Mouse (Mus musculus): ENCODE measurements around the gene Clec4n.
"Not testable (repeated sequence)": the region's sequence is repeated elsewhere in the genome, so short reads cannot be mapped to it uniquely, and the experiment has no call there.

Gene Clec4n

DNA sequence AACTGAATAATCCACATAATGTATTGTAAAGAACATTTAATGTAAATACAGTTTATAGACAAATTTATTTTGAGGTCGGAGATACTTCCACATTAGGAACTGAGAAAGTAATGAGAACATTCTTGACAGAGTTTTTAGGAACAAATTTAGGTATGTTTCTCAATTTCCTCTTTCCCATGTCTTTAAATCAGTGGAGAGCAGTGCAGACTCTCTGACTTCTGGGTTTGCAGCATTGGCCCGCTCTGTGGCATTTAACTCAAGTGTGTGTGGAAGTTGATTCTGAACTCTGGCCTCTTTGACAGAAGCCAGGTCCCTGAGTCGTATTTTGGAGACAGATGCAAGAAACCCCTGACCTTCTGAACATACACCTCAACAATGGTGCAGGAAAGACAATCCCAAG is at the start of gene Clec4n:
Clec4n (plus strand) TSS at position 200 of the 400 bp plus-strand sequence.
- DNase-seq: no peak

DNA sequence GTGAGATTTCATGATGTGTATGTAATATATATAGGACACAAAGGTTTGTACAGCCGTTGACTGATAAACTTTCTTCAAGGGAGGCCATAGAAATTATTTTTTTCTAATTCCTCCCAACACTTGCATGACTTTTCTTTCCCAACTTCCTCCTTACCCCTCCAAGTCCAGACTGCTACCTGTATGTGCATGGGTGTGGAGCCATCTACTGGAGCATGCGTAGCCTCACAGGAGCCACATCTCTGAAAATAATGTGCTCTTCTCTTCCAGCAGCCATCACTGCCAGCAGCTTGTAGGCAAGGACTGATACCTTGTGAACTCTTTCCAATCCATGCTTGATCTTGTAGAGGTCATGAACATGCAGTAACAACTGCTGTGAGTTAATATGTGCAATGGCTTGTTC is 44.8 kb upstream of the Clec4n start:
- DNase-seq: not testable (repeated sequence)

- no peak for DNase-seq
Measured at GRCm38 (mm10) chr6:123207187-123208076, 22.2 kb upstream of the Clec4n start.

DNA sequence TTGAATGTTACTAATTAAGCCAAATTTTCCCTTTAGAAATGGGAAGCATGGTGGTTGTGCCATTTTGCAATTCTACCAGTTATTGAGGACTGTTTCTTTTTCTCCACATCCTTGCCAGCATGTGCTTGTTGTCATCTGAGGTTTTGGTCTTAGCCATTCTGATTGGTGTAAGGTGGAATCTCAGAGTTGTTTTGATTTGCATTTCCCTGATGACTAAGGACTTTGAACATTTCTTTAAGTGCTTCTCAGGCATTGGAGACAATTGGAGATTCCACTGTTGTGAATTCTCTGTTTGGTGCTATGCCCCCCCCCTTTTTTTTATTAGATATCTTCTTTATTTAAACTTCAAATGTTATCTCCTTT is 21.6 kb upstream of the Clec4n start:
- DNase-seq: not testable (repeated sequence)

GRCm38 (mm10) chr6:123211726-123212125 is 17.9 kb upstream of the Clec4n start:
- no peak for DNase-seq

DNA sequence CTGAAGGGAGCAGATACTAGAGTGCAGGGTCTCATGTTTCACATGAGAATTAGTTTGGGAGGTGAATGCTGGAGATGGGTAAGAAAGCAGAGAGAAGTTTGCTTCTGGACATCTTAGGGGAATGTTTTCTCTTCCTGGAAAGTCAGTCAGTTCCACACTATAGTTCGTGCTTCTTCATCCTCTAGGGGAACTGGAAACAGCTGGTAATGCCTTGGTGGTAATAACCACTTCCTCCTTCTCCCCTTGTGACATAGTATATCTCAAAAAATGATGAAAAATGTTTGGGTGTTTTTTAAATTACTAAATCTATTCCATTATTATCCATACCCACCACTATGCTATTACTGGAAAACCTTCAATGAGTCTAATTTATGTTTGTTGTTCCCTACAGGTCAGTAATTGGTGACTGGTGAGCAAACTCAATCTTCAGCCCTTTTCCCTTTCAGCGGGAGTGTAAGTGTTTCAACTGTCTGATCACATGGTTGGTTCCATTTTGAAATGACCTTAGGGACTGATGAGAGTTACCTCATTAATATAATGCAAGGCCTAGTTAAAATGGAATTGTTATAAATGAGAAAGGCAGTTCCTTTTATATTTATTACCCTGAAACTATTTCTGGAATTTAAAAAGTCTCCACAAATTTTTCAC is 2.0 kb upstream of the Clec4n start:
- no peak for DNase-seq

- DNase-seq: no peak
Measured at GRCm38 (mm10) chr6:123231149-123231548, 1.5 kb downstream of the Clec4n start.

DNA sequence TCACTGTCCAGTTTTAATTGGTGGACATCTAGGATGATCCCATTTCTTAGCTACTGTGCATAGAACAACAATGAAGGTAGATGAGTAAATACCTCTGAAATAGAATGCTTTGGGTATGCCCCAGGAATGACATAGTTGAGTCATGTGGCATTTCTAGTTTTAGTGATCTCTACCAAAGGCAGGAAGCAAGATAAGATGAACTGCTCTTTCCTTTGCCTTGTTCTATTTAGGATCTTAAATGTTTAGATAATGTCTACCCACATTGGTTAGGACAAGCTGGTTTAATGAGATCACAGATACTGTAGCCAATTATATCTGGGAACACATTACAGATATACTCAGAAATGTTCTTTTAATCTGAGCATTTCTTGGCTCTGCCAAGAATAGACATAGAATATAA is 7.9 kb downstream of the Clec4n start:
- DNase-seq: no peak

DNA sequence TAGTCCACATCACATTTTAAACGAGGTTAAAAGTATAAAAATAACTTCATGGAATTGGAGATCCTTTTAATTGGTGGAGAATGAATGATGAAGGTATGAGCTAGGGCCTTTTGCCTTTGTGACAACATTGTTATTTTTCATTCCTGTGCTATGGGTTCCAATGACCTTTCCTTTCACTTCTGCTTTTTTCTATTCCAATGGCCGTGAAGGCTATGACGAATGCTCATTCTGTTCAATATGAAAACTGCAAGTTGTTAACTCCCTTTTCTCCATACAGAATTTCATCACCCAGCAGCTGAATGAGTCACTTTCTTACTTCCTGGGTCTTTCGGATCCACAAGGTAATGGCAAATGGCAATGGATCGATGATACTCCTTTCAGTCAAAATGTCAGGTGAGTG is 14.6 kb downstream of the Clec4n start:
- DNase-seq: no peak

- not testable (repeated sequence) for DNase-seq
Measured at GRCm38 (mm10) chr6:123248862-123249261, 19.2 kb downstream of the Clec4n start.

GRCm38 (mm10) chr6:123252735-123253134 is 23.1 kb downstream of the Clec4n start:
- no peak for DNase-seq

DNA sequence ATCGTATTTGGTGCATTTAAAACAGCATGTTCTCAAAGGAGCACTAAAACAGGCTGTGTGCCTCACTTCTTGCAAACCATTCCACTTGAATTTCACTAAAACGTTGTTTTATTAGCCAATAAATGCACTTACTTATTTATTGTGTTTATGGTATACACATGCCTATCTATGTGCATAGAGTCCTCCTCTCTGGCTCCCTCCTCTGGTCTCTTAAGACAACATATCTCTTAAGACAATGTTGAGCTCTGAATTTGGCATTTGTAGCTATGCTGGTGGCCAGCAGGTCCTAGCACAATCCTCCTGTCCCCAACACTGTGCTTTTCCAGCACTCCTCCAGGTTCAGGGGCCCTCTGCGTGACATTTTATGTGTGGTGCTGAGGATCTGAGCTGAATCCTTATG is 29.3 kb downstream of the Clec4n start:
- DNase-seq: no peak

DNA sequence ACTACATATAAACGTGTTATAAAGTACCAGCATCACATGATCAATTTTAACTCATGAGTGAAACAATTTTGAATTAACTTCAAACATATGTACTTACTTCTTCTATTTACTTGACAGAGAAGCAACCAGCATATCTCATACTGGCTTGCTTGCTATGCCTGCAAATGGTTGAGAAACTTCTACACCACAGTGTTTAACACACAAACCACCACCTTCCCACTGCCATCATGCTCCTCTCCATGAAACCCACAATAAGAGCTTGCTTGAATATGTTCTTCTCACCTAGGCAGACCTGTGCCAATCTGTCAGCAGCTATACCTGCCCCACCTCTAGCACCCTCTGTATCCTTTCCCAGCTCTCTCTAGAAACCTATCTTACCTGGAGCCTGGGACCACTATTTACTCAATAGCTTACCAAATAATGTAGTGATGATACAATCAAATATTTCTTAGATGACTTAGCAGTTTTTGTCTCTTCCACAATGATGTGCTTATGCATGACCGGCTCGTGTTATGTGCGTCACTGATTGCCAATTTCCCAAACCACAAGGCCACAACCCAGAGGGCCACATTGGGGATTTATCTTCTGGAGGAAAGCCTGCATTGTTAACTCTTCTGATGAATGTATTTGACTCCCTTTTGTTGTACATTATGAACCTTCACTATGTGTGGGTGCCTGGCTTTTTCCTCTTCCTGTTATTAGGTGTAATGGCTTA is 30.4 kb downstream of the Clec4n start:
- no peak for DNase-seq

DNA sequence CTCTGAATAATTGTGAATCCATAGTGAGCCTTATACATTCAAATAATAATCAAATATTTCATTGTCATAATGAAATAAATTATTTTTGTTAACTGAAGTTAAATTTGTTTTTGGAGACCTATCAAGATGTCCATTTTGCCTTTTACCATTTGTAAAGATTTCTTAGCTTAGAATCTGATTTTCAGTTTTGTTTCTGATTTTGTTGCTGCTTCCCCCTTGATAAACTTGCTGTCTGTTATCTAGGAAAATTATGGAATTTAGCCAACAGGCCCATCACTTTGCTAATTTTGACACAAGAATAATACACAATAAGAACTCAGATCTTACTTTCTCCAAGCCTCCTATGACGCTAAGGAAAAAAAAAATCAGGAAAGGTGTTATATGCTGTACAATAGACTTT is 31.2 kb downstream of the Clec4n start:
- no peak for DNase-seq

DNA sequence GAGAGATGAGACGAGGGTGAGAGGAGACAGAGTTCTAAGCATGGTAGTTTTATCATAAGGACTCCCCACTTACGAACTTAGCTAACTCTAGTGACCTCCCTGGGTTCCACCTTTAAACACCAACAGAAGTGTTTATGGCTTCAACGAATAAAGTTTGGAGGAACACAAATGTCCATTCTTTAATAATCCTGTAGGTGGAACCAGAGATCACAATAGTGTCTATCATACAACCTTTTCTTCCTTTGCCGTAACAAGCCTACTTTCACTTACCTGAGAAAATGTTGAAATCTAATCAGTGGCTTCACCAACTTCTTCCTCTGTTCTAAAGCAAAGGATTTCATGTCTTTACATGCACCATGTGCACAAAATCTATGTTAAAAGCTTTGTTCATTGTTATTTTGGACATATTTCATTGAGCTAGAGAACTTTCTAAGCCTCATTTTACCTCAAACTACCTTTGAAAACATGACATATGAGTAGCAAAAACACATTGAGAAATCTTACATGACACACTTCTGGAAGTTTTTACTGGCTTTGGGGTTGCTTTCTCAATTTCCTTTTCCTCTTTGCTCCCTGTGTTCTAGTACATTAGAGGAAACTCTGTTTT is 32.0 kb downstream of the Clec4n start, which contains the start of gene Clec4d:
Clec4d (plus strand) TSS at position 557 of the 607 bp plus-strand sequence.
- no peak for DNase-seq

DNA sequence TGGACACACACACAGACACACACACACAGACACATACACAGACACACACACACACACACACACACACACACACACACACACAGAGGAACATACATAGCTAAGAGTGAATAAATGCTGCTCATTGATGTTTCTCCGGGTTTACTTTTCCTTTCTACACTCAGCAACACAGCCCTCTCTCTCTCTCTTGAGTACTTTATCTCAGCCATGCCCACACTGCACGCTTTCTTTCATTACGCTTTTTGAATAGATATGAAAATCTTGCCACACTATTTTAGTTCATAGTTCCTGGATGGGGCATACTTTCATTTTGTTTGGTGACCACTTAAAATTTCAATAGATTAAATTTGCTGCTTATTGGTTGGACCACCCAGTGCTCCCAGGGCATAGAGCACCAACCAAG is 34.6 kb downstream of the Clec4n start:
- DNase-seq: no peak

GRCm38 (mm10) chr6:123265809-123266208 is 36.2 kb downstream of the Clec4n start:
- no peak for DNase-seq

- DNase-seq: no peak
Measured at GRCm38 (mm10) chr6:123266945-123267344, 37.3 kb downstream of the Clec4n start.

- DNase-seq: no peak
Measured at GRCm38 (mm10) chr6:123279443-123279842, 49.8 kb downstream of the Clec4n start.

- no peak for DNase-seq
Measured at GRCm38 (mm10) chr6:123286311-123286710, 56.7 kb downstream of the Clec4n start.

- no peak for DNase-seq
Measured at GRCm38 (mm10) chr6:123288931-123289330, 59.3 kb downstream of the Clec4n start.

DNA sequence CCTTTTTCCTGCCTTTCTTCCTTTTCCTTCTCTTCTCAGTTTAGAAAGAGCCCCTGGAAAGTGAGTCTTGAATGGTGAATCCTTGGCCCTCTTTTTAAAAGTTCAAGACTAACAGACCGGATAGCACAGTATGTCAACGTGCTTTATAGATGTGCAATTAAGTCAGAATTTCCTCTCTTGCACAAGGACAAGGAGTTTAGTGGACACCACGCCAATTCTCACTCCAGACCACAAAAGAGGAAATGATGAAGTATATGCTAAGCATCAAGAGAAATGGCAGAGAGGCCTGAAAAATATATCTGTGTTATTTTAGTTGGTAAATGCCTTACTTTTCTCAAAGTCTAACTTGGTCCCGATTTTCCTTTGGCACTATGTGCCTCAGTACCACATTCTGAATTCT is 60.1 kb downstream of the Clec4n start, which contains the start of gene Clec4e:
Clec4e (minus strand) TSS at position 118 of the 400 bp plus-strand sequence.
- DNase-seq: no peak

Measured in thymus, postnatal 36 days (tissue).